In genomic region chr11:19971954-19972750, GRCm38 (mm10) we compare ENCODE assay signal across 8 mouse cellular contexts. TPM values are rescaled to one million over a fixed set of nuclear protein-coding genes. Genes with fewer than 3 reads are reported as not detected.
A peak's percentile ranks its signal among the peaks of the same experiment; 100 is the strongest.
DNase-seq lines count a peak whose midpoint lies in the region; ATAC-seq and TF ChIP-seq lines count a peak whose summit lies in the region.

No protein-coding gene starts in this region.

- WGBS in heart, adult 2 months: 73% methylated on average over 4 of the region's 4 CpGs
- WGBS in spleen, adult 2 months: 79% methylated on average over 4 of the region's 4 CpGs
- 81% methylated on average over 4 of the region's 4 CpGs for WGBS in intestine, embryonic 16.5 days

- no peak for TF ChIP-seq EP300 in heart, adult 2 months (IDR thresholded peaks at IDR 0.05; ENCODE audit: insufficient read depth, low read depth, low read length)

- H3K4me3 ChIP-seq in heart, adult 2 months: no peak overlapping the region
- H3K4me3 ChIP-seq in spleen, adult 2 months (ENCODE audit: extremely low read depth, insufficient read depth, insufficient read length): no peak overlapping the region
- no peak overlapping the region for H3K4me3 ChIP-seq in intestine, embryonic 16.5 days (ENCODE audit: low read length)

- ATAC-seq in intestine, embryonic 16.5 days: peak; percentile 49

- peaks cover 26% of the 10 kb centered on the region for H3K4me1 ChIP-seq in heart, adult 2 months (ENCODE audit: control insufficient read depth, insufficient read depth, low read length)
- peaks cover 3% of the 10 kb centered on the region; the same call in 1 of the 2 replicates for H3K4me1 ChIP-seq in spleen, adult 2 months (ENCODE audit: control insufficient read depth, insufficient read depth, insufficient read length)
- H3K4me1 ChIP-seq in intestine, embryonic 16.5 days (ENCODE audit: control insufficient read depth, insufficient read depth, low read length): peaks cover 25% of the 10 kb centered on the region

- H3K4me2 ChIP-seq in intestine, embryonic 16.5 days (ENCODE audit: low read depth, low read length): no peak overlapping the region

- peak overlapping the region; percentile 85 for H3K27ac ChIP-seq in heart, adult 2 months
- H3K27ac ChIP-seq in spleen, adult 2 months (ENCODE audit: insufficient read depth, low read length): no peak overlapping the region
- no peak overlapping the region for H3K27ac ChIP-seq in intestine, embryonic 16.5 days (ENCODE audit: low read length)

- no peaks in the 10 kb centered on the region for H3K27me3 ChIP-seq in heart, adult 2 months (ENCODE audit: control insufficient read depth, insufficient read depth, low read length)
- no peaks in the 10 kb centered on the region for H3K27me3 ChIP-seq in spleen, adult 2 months (ENCODE audit: control insufficient read depth, insufficient read depth, low read length)
- H3K27me3 ChIP-seq in intestine, embryonic 16.5 days (replicated peaks; ENCODE audit: control insufficient read depth, insufficient read depth, low read length): no peaks in the 10 kb centered on the region
- no peaks in the 10 kb centered on the region for H3K27me3 ChIP-seq in splenic B cell, adult 2 months (ENCODE audit: control insufficient read depth, insufficient read depth, low read length, poor library complexity, severe bottlenecking)

- H3K9ac ChIP-seq in heart, adult 2 months (ENCODE audit: low read depth, low read length): no peak overlapping the region
- no peak overlapping the region for H3K9ac ChIP-seq in intestine, embryonic 16.5 days (ENCODE audit: low read depth, low read length)

- H3K36me3 ChIP-seq in heart, adult 2 months (ENCODE audit: control insufficient read depth, insufficient read depth, low read length): peaks cover 11% of the 10 kb centered on the region
- no peaks in the 10 kb centered on the region for H3K36me3 ChIP-seq in spleen, adult 2 months (ENCODE audit: control insufficient read depth, insufficient read depth, low read length)
- H3K36me3 ChIP-seq in intestine, embryonic 16.5 days (ENCODE audit: control insufficient read depth, insufficient read depth, low read length): no peaks in the 10 kb centered on the region
- no peaks in the 10 kb centered on the region for H3K36me3 ChIP-seq in splenic B cell, adult 2 months (ENCODE audit: control insufficient read depth, insufficient read depth, low read length, poor library complexity, severe bottlenecking)

- no peak for TF ChIP-seq POLR2A in heart, adult 2 months (IDR thresholded peaks at IDR 0.05; ENCODE audit: insufficient read depth, low read depth, low read length)
- TF ChIP-seq POLR2A in spleen, adult 2 months (IDR thresholded peaks at IDR 0.05; ENCODE audit: low read depth, low read length): no peak

- peak; percentile 72 for TF ChIP-seq CTCF in heart, adult 2 months (IDR thresholded peaks at IDR 0.05)
- TF ChIP-seq CTCF in spleen, adult 2 months (IDR thresholded peaks at IDR 0.05; ENCODE audit: extremely low read depth, insufficient read depth, insufficient read length, insufficient replicate concordance): peak; percentile 20; the same call in 1 of the 2 replicates

- intact Hi-C loops in heart, adult 2 months (cut with DNase I): loop anchor here (2.0 to 5.0 kb wide), 2 partner anchors 15 to 35 kb away; no protein-coding TSS in a partner anchor
- intact Hi-C loops in heart, postnatal 25 days (cut with DNase I): loop anchor here (2.0 to 5.0 kb wide), 4 partner anchors 35 to 140 kb away; partner anchors contain the start of gene Spred2

- H3K9me3 ChIP-seq in intestine, embryonic 16.5 days (ENCODE audit: control insufficient read depth, low read length): no peaks in the 10 kb centered on the region

- H3K79me2 ChIP-seq in heart, adult 2 months (replicated peaks; ENCODE audit: control insufficient read depth, insufficient read depth, low read length): peaks cover 10% of the 10 kb centered on the region

- DNase-seq in heart, adult 2 months: no peak
- DNase-seq in heart, postnatal 25 days (ENCODE audit: low spot score): no peak
- peak in 1 of 2 experiments; percentile 17 for DNase-seq in spleen, adult 2 months (ENCODE audit: low read depth in 1 of 2, low spot score in 2 of 2)
- no peak for DNase-seq in spleen, postnatal 14 days (ENCODE audit: low spot score in 2 of 2)
- peak; percentile 57 for DNase-seq in splenic B cell, adult 2 months (ENCODE audit: low read depth, low spot score)
- no peak for DNase-seq in T-cell, adult 2 months (ENCODE audit: low spot score)
- DNase-seq in embryo, embryonic 9.5 days (ENCODE audit: extremely low spot score): no peak

RNA-seq across cellular contexts. Expression of gene Spred2, which starts 48.0 kb away (rescaled TPM):
- total RNA-seq in heart, adult 2 months (2021): 10 to 100 TPM; 22.0 to 22.1 TPM
- polyA plus RNA-seq in heart, adult 2 months (2012; rRNA removed): 18.5 and 20.6 TPM in 2 replicates
- total RNA-seq in heart, postnatal 25 days (2021): 10 to 100 TPM; 20.5 to 28.4 TPM
- polyA plus RNA-seq in spleen, adult 2 months (2012; rRNA removed): 5.7 and 6.6 TPM in 2 replicates
- 4.4 and 4.9 TPM in 2 replicates for polyA plus RNA-seq in intestine, embryonic 16.5 days (2015; fragmentation: Nextera tagmentation; extraction: Ambion mirVana)
